Mouse (Mus musculus) stomach, postnatal 0 days (tissue): ENCODE results near the gene Cd8b1. TPM values are rescaled to one million over a fixed set of nuclear protein-coding genes. Genes with fewer than 3 reads are reported as not detected.
A peak's percentile ranks its signal among the peaks of the same experiment; 100 is the strongest.

Experiments
- ATAC-seq: fragments of 200-750 bp; cut with Nextera tagmentation; 2 replicates; pipeline ENCODE4 v1.8.0; 2017; ENCODE audit not compliant: low FRiP score, low TSS enrichment
- DNase-seq: peaks from one replicate; pipeline ENCODE4 v3.0.0-alpha.2; 2016; ENCODE audit warnings: low spot score
- H3K27ac ChIP-seq: fragments of 300-500 bp; sonication (generic); replicated peaks from 2 replicates; pipeline ENCODE4 v1.5.1; 2014; ENCODE audit warnings: mild to moderate bottlenecking, control low read depth
- H3K27me3 ChIP-seq: fragments of 300-500 bp; sonication (generic); 2 replicates; pipeline ENCODE4 v1.6.1; 2014; ENCODE audit warnings: low read length; ENCODE audit not compliant: control insufficient read depth, insufficient read depth
- H3K36me3 ChIP-seq: fragments of 300-500 bp; sonication (generic); 2 replicates; pipeline ENCODE4 v1.6.1; 2014; ENCODE audit warnings: low read length, mixed read lengths; ENCODE audit not compliant: control insufficient read depth, insufficient read depth
- H3K4me1 ChIP-seq: fragments of 300-500 bp; sonication (generic); replicated peaks from 2 replicates; pipeline ENCODE4 v1.6.1; 2014; ENCODE audit warnings: antibody characterized with exemption; ENCODE audit not compliant: control insufficient read depth, insufficient read depth
- H3K4me2 ChIP-seq: fragments of 300-500 bp; sonication (generic); replicated peaks from 2 replicates; pipeline ENCODE4 v1.6.1; 2014; ENCODE audit warnings: low read depth, mild to moderate bottlenecking, control low read depth, moderate library complexity
- H3K4me3 ChIP-seq: fragments of 300-500 bp; sonication (generic); 2 replicates; pipeline ENCODE4 v1.5.1; 2014; ENCODE audit warnings: low read depth, low read length, control low read depth
- H3K9ac ChIP-seq: fragments of 300-500 bp; sonication (generic); 2 replicates; pipeline ENCODE4 v1.6.1; 2014; ENCODE audit warnings: mild to moderate bottlenecking, low read length, control low read depth, mixed read lengths
- H3K9me3 ChIP-seq: fragments of 300-500 bp; sonication (generic); 2 replicates; pipeline ENCODE4 v1.6.1; 2016; ENCODE audit warnings: low read length; ENCODE audit not compliant: control insufficient read depth
- CTCF ChIP-seq: IDR thresholded peaks from 2 replicates; pipeline ENCODE4 v1.5.1; 2016; ENCODE audit warnings: antibody characterized with exemption, low read depth, mild to moderate bottlenecking, moderate library complexity
- EP300 ChIP-seq: optimal IDR thresholded peaks from 2 replicates; pipeline ENCODE3; 2016; ENCODE audit warnings: antibody characterized with exemption
- WGBS: fragments of 180-500 bp; shearing (Covaris S2); extraction: QIAGEN DNeasy Blood & Tissue Kit; methylation state at CpG from one replicate; pipeline ENCODE4 v1.1.7; 2014; 5-methylcytosine and 5-hydroxymethylcytosine counted together
- polyA plus RNA-seq: library from polyadenylated mRNA; unstranded; fragments of >200 nt; fragmentation: Nextera tagmentation; extraction: Ambion mirVana; gene quantifications from 2 replicates; pipeline ENCODE4 v1.2.1, GENCODE M21; 2015

Cd8b1 gene
- polyA plus RNA-seq, 1 experiment from 2014 or later: not detected

DNA sequence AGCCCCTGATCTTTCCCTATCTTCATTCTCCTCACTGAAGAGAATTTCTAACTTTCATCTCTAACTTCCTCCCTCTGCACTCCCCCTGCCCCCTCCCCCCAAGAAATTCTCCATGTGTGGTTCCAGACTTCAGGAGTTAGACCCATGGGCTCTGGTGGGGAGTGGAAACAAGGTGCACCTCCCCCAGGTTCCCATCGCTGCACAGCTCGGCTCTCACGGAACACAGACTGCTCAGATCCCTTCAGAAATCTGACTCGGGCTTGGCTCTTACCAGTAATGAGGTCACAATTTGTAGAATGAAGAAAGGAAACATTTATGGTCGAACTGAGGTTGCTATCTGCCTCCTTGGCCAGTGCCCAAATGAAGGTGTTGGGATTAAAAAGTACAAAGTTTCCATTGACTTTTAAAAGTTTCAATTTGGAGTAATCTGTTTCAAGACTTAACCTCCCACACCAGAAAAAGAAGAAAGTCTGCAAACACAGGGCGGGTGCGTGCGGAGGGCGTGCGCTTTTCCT lies 38.6 kb downstream of the Cd8b1 start:
- Histone ChIP-seq H3K4me2 (no peak overlapping the region), H3K9me3 (no peaks in the 10 kb centered on the region), H3K4me3 (no peak overlapping the region), H3K27me3 (no peaks in the 10 kb centered on the region), H3K4me1 (no peaks in the 10 kb centered on the region), H3K36me3 (no peaks in the 10 kb centered on the region), H3K9ac (no peak overlapping the region), H3K27ac (no peak overlapping the region)
- no peak for TF ChIP-seq CTCF
- TF ChIP-seq EP300: no peak
- DNase-seq (peak; percentile 20), ATAC-seq (peak; percentile 47; the same call in 1 of the 2 replicates)
- WGBS: 55% methylated on average over 10 of the region's 10 CpGs

- DNase-seq: no peak
- TF ChIP-seq CTCF (no peak), EP300 (no peak)
- Histone ChIP-seq H3K4me2 (no peak overlapping the region), H3K36me3 (no peaks in the 10 kb centered on the region), H3K4me1 (no peaks in the 10 kb centered on the region), H3K9me3 (no peaks in the 10 kb centered on the region), H3K27ac (no peak overlapping the region), H3K9ac (no peak overlapping the region), H3K4me3 (no peak overlapping the region), H3K27me3 (no peaks in the 10 kb centered on the region)
- no peak for ATAC-seq
- WGBS: 71% methylated on average over 2 of the region's 2 CpGs
Measured at GRCm38 (mm10) chr6:71363995-71364394, 41.4 kb downstream of the Cd8b1 start.

DNA sequence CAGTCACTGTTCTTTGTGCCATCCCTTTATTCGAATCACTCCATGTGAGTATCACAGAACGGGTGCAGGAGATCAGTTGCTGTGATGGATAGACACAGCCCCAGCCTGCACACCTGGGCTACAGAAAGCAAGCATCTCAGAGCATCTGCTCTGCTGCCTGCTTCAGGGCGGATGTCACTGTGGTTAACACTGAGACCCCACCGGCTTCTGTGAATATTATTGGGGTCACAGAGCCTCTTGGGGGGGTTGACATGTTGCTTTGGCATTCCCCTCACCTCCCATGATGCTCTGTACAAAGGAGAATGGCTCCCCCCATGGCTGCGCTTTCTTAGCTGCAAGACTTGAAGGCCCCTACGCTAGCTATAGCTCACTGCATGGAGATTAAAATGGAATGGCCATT lies 46.8 kb downstream of the Cd8b1 start:
- 89% methylated on average over 6 of the region's 6 CpGs for WGBS

DNA sequence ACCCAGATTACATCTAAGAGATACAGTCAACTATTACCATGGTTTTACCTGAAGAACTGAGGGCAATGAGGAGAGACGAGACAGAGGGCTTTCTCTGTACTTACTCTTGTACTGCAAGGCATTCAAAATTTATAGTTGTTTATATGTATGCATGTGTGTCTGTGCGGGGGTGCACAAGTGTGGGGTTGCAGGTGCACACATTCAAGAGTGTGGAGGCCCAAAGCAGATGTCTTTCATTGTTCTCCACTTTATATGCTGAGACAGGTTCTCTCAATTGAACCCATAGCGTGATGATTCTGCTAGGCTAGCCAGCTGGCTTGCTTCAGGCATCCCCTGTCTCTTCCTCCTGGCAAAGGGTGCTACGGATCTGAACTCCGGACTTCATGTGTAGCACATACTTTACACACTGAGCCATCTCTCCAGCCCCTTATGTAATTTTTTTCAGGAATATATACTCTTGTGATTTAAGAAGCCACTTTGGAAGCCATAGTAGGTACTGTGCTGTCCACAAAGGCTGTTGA lies 48.6 kb downstream of the Cd8b1 start:
- no peaks in the 10 kb centered on the region for H3K27me3 ChIP-seq
- H3K4me1 ChIP-seq: no peaks in the 10 kb centered on the region
- H3K27ac ChIP-seq: no peak overlapping the region
- no peaks in the 10 kb centered on the region for H3K9me3 ChIP-seq
- no peak for TF ChIP-seq EP300
- TF ChIP-seq CTCF: no peak
- 66% methylated on average over 5 of the region's 5 CpGs for WGBS
- no peak overlapping the region for H3K9ac ChIP-seq
- ATAC-seq (no peak), DNase-seq (no peak)
- no peaks in the 10 kb centered on the region for H3K36me3 ChIP-seq
- H3K4me2 ChIP-seq: no peak overlapping the region
- no peak overlapping the region for H3K4me3 ChIP-seq

More for the DNA sequence above, 46.8 kb downstream of the Cd8b1 start:
- H3K4me3 ChIP-seq: no peak overlapping the region
- H3K4me2 ChIP-seq: no peak overlapping the region
- no peaks in the 10 kb centered on the region for H3K36me3 ChIP-seq
- no peak for TF ChIP-seq EP300
- H3K9ac ChIP-seq: no peak overlapping the region
- no peak overlapping the region for H3K27ac ChIP-seq
- no peak for ATAC-seq
- DNase-seq: no peak
- H3K4me1 ChIP-seq: no peaks in the 10 kb centered on the region
- no peaks in the 10 kb centered on the region for H3K9me3 ChIP-seq
- no peaks in the 10 kb centered on the region for H3K27me3 ChIP-seq

GRCm38 (mm10) chr6:71372041-71372720 lies 49.6 kb downstream of the Cd8b1 start:
- Histone ChIP-seq H3K27ac (no peak overlapping the region), H3K27me3 (no peaks in the 10 kb centered on the region), H3K9ac (no peak overlapping the region), H3K36me3 (no peaks in the 10 kb centered on the region), H3K4me3 (no peak overlapping the region), H3K4me1 (no peaks in the 10 kb centered on the region), H3K9me3 (no peaks in the 10 kb centered on the region), H3K4me2 (no peak overlapping the region)
- ATAC-seq (no peak), DNase-seq (no peak)
- WGBS: 81% methylated on average over 5 of the region's 5 CpGs
- TF ChIP-seq CTCF: no peak
- no peak for TF ChIP-seq EP300

- no peaks in the 10 kb centered on the region for H3K36me3 ChIP-seq
- no peaks in the 10 kb centered on the region for H3K4me1 ChIP-seq
- no peak within 1 kb of the TSS for H3K9ac ChIP-seq
- WGBS: 72% methylated on average over 14 of the region's 14 CpGs
- no peaks in the 10 kb centered on the region for H3K27me3 ChIP-seq
- TF ChIP-seq CTCF: no peak
- no peak for TF ChIP-seq EP300
- no peak within 1 kb of the TSS for H3K4me3 ChIP-seq
- H3K27ac ChIP-seq: no peak within 1 kb of the TSS
- no peak for DNase-seq
- H3K9me3 ChIP-seq: no peaks in the 10 kb centered on the region
- ATAC-seq: no peak
- no peak within 1 kb of the TSS for H3K4me2 ChIP-seq
Measured at GRCm38 (mm10) chr6:71373249-71373775, 50.7 kb downstream of the Cd8b1 start, which contains the start of gene Cd8a. TSS of gene Cd8a (plus strand) at chr6:71373427.
